Comparison of ENCODE assay signal across 9 mouse cellular contexts in the genomic region with DNA sequence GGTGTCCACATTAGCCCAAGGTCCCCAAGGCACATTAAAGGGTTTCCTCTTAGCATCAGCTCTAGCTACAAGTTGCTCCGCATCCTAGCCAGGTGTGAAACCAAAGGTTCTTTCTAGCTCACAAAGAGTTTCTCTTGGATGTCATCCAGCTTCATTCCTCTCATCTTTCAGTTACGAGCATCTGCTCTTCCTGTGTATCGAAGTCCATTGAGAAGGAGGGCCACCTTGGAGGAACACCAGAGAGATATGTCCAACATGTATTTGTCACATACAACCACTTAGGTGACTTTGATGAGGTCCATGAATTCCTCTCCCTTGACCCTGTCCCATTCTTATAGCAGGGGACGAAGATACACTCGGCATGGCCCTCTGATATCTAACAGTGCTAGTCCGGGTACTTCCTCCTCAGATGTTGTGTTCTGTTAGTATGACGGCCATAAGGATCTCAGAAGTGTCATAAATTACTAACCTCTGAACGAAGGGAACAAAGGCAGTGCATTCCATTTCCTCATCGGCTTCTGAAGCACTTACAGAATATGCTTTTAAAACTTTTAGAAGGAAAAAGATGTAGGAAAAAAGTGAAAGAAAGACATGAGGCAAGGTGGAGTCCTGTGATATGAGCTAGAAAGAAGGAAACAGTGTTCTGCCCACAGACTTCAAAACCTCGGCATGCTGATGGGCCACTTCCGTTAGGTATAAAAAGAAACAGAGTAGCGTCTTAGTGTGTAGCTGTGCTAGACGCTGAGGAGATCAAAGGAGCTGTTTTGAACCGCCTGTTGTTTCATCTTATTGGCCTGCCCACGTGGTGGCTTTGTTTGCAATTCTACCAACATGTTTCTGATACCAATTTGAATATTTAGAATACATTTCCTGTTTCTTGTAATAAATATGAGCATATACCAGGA.
A peak's percentile ranks its signal among the peaks of the same experiment; 100 is the strongest.
DNase-seq lines count a peak whose midpoint lies in the region; ATAC-seq and TF ChIP-seq lines count a peak whose summit lies in the region.
"Had no signal": no experiment of that assay in that cellular context is flagged by ENCODE, and none has a peak within 500 bp of the region (broad histone marks: within the 10 kb centered on the region; RNA-seq: fewer than 3 reads in every experiment).

No protein-coding gene starts in this region.

- intact Hi-C loops in left cerebral cortex, adult 2 months (cut with DNase I): no loop called here

- DNase-seq in left cerebral cortex, adult 2 months (ENCODE audit: extremely low spot score in 1 of 2, low spot score in 2 of 2): no peak
- DNase-seq in left cerebral cortex, adult 8-10 months (ENCODE audit: low spot score in 2 of 2): no peak
- peak; percentile 67 for DNase-seq in lung, postnatal 25 days (ENCODE audit: low spot score)
- peak; percentile 69 for DNase-seq in thymus, adult 2 months
- no peak for DNase-seq in frontal cortex, adult 2 months (ENCODE audit: extremely low spot score in 1 of 2, low spot score in 1 of 2)
- DNase-seq in MN1 (ENCODE audit: low spot score): no peak
- DNase-seq in kidney, adult 8-10 months: no peak

- TF ChIP-seq POLR2A in thymus, adult 2 months (IDR thresholded peaks at IDR 0.05; ENCODE audit: control insufficient read depth, extremely low read depth, insufficient read depth, low read length, poor library complexity): no peak

- ATAC-seq in granulocyte monocyte progenitor cell, adult 5-6 weeks (replicated peaks; ENCODE audit: poor library complexity, severe bottlenecking): peak; percentile 64

- H3K27me3 ChIP-seq in thymus, adult 2 months (ENCODE audit: control insufficient read depth, insufficient read depth, low read length): no peaks in the 10 kb centered on the region

- H3K4me3 ChIP-seq in left cerebral cortex, adult 2 months: no peak overlapping the region
- no peak overlapping the region for H3K4me3 ChIP-seq in thymus, adult 2 months (ENCODE audit: control insufficient read depth, insufficient read depth, low read length)
- H3K4me3 ChIP-seq: hindbrain, embryonic 10.5 days had no signal

- no peaks in the 10 kb centered on the region for H3K36me3 ChIP-seq in thymus, adult 2 months (ENCODE audit: control insufficient read depth, insufficient read depth, low read length)
- H3K36me3 ChIP-seq: hindbrain, embryonic 10.5 days had no signal

- H3K27ac ChIP-seq in left cerebral cortex, adult 2 months: peak overlapping the region; percentile 10
- H3K27ac ChIP-seq in thymus, adult 2 months (ENCODE audit: control insufficient read depth, insufficient read depth, low read length): peak overlapping the region; percentile 37
- H3K27ac ChIP-seq: hindbrain, embryonic 10.5 days had no signal

- WGBS in thymus, adult 2 months: 6% methylated on average over 15 of the region's 15 CpGs

- H3K4me1 ChIP-seq in thymus, adult 2 months (replicated peaks; ENCODE audit: control insufficient read depth, insufficient read depth, low read length): peaks cover 19% of the 10 kb centered on the region

- no peak for TF ChIP-seq CTCF in left cerebral cortex, adult 2 months (IDR thresholded peaks at IDR 0.05)
- no peak for TF ChIP-seq CTCF in thymus, adult 2 months (IDR thresholded peaks at IDR 0.05; ENCODE audit: borderline replicate concordance, control insufficient read depth, extremely low read depth, insufficient read depth, low read length, poor library complexity)

Comparison
In these comparisons a context has a peak if more than half of its experiments do, and no peak if none do; other contexts are left out.
1. DNase-seq: peak in lung, postnatal 25 days (single experiment) and thymus, adult 2 months (single experiment); none in left cerebral cortex, adult 2 months (0 of 2), left cerebral cortex, adult 8-10 months (0 of 2), frontal cortex, adult 2 months (0 of 2), MN1 (single experiment) and kidney, adult 8-10 months (0 of 2).